Mouse (Mus musculus) forebrain, embryonic 13.5 days (tissue): ENCODE data around the gene Cyp2d10. TPM values are rescaled to one million over a fixed set of nuclear protein-coding genes. Genes with fewer than 3 reads are reported as not detected.
"Not testable (repeated sequence)": the region's sequence is repeated elsewhere in the genome, so short reads cannot be mapped to it uniquely, and the experiment has no call there.

Experiments used
- ATAC-seq: fragments of 200-750 bp; cut with Nextera tagmentation; 2 replicates; pipeline ENCODE4 v1.8.0; 2017
- H3K27ac ChIP-seq: fragments of 300-500 bp; sonication (generic); 2 replicates; pipeline ENCODE4 v1.5.1; 2015; ENCODE audit warnings: inconsistent platforms, mild to moderate bottlenecking, moderate library complexity
- H3K27me3 ChIP-seq: fragments of 300-500 bp; sonication (generic); 2 replicates; pipeline ENCODE4 v1.6.1; 2015; ENCODE audit warnings: mild to moderate bottlenecking, inconsistent platforms
- H3K36me3 ChIP-seq: fragments of 300-500 bp; sonication (generic); 2 replicates; pipeline ENCODE4 v1.6.1; 2015; ENCODE audit warnings: mild to moderate bottlenecking, inconsistent platforms; ENCODE audit not compliant: poor library complexity, severe bottlenecking
- H3K4me1 ChIP-seq: fragments of 300-500 bp; sonication (generic); 2 replicates; pipeline ENCODE4 v1.6.1; 2015; ENCODE audit warnings: inconsistent platforms
- H3K4me2 ChIP-seq: fragments of 300-500 bp; sonication (generic); 2 replicates; pipeline ENCODE4 v1.6.1; 2015; ENCODE audit warnings: inconsistent platforms, mild to moderate bottlenecking, moderate library complexity
- H3K4me3 ChIP-seq: fragments of 300-500 bp; sonication (generic); 2 replicates; pipeline ENCODE4 v1.5.1; 2015; ENCODE audit warnings: mild to moderate bottlenecking, inconsistent platforms
- H3K9ac ChIP-seq: fragments of 300-500 bp; sonication (generic); 2 replicates; pipeline ENCODE4 v1.6.1; 2015; ENCODE audit warnings: mild to moderate bottlenecking, inconsistent platforms
- H3K9me3 ChIP-seq: fragments of 300-500 bp; sonication (generic); replicated peaks from 2 replicates; pipeline ENCODE4 v1.6.1; 2016; ENCODE audit warnings: inconsistent platforms
- WGBS: fragments of 180-500 bp; shearing (Covaris S2); methylation state at CpG from one replicate; pipeline ENCODE4 v1.1.7; 2015; 5-methylcytosine and 5-hydroxymethylcytosine counted together
- polyA plus RNA-seq: library from polyadenylated mRNA; unstranded; fragments of >200 nt; fragmentation: Nextera tagmentation; extraction: Ambion mirVana; gene quantifications from 2 replicates; pipeline ENCODE4 v1.2.1, GENCODE M21; 2015

Cyp2d10 gene
- 0.57 TPM in 1 of 2 replicates, not detected in the other for polyA plus RNA-seq

- no peaks in the 10 kb centered on the region for H3K27me3 ChIP-seq
Observed at GRCm38 (mm10) chr15:82406981-82407380, at the start of gene Cyp2d10. Gene Cyp2d10 (minus strand): TSS chr15:82407195.

GRCm38 (mm10) chr15:82456086-82456790, 49.2 kb upstream of the Cyp2d10 start:
- not testable (repeated sequence) for H3K27ac ChIP-seq, H3K4me3 ChIP-seq, H3K27me3 ChIP-seq, H3K4me1 ChIP-seq, ATAC-seq, H3K9me3 ChIP-seq, H3K4me2 ChIP-seq, H3K36me3 ChIP-seq, H3K9ac ChIP-seq
- WGBS = 91% methylated on average over 6 of the region's 6 CpGs

More at GRCm38 (mm10) chr15:82406981-82407380, at the start of gene Cyp2d10:
- ATAC-seq = no peak
- Histone ChIP-seq H3K9me3 (no peaks in the 10 kb centered on the region), H3K36me3 (no peaks in the 10 kb centered on the region), H3K4me1 (no peaks in the 10 kb centered on the region), H3K27ac (no peak within 1 kb of the TSS), H3K9ac (no peak within 1 kb of the TSS), H3K4me2 (no peak within 1 kb of the TSS), H3K4me3 (no peak within 1 kb of the TSS)
- 93% methylated on average over 6 of the region's 6 CpGs for WGBS

- H3K9me3 ChIP-seq, H3K4me2 ChIP-seq, H3K36me3 ChIP-seq, ATAC-seq, H3K4me3 ChIP-seq, H3K27ac ChIP-seq, H3K4me1 ChIP-seq, H3K27me3 ChIP-seq, H3K9ac ChIP-seq: not testable (repeated sequence)
- 89% methylated on average over 6 of the region's 6 CpGs for WGBS
Observed at GRCm38 (mm10) chr15:82453501-82453900, 46.5 kb upstream of the Cyp2d10 start.

GRCm38 (mm10) chr15:82452133-82452532, 45.1 kb upstream of the Cyp2d10 start:
- not testable (repeated sequence) for H3K9me3 ChIP-seq, H3K27me3 ChIP-seq, H3K4me1 ChIP-seq, ATAC-seq, H3K27ac ChIP-seq, H3K9ac ChIP-seq, H3K4me3 ChIP-seq, H3K4me2 ChIP-seq, H3K36me3 ChIP-seq
- WGBS = 92% methylated on average over 1 of the region's 1 CpGs

- H3K4me2 ChIP-seq, H3K27ac ChIP-seq, H3K4me1 ChIP-seq, H3K27me3 ChIP-seq, H3K9ac ChIP-seq, H3K36me3 ChIP-seq, H3K9me3 ChIP-seq, ATAC-seq, H3K4me3 ChIP-seq: not testable (repeated sequence)
- 79% methylated on average over 2 of the region's 2 CpGs for WGBS
Observed at GRCm38 (mm10) chr15:82450045-82450444, 43.0 kb upstream of the Cyp2d10 start.

GRCm38 (mm10) chr15:82445196-82445595, 38.2 kb upstream of the Cyp2d10 start:
- Histone ChIP-seq H3K9ac (no peak overlapping the region), H3K4me2 (no peak overlapping the region), H3K4me1 (no peaks in the 10 kb centered on the region), H3K27ac (no peak overlapping the region), H3K9me3 (no peaks in the 10 kb centered on the region), H3K27me3 (no peaks in the 10 kb centered on the region), H3K36me3 (no peaks in the 10 kb centered on the region), H3K4me3 (no peak overlapping the region)
- ATAC-seq = no peak
- WGBS = 75% methylated on average over 8 of the region's 8 CpGs

GRCm38 (mm10) chr15:82443658-82444057, 36.7 kb upstream of the Cyp2d10 start:
- WGBS = 92% methylated on average over 3 of the region's 3 CpGs
- H3K36me3 ChIP-seq = no peaks in the 10 kb centered on the region
- H3K27me3 ChIP-seq = no peaks in the 10 kb centered on the region

GRCm38 (mm10) chr15:82437975-82438617, 31.1 kb upstream of the Cyp2d10 start:
- ATAC-seq = no peak
- WGBS = 77% methylated on average over 5 of the region's 5 CpGs

More at GRCm38 (mm10) chr15:82443658-82444057, 36.7 kb upstream of the Cyp2d10 start:
- no peak overlapping the region for H3K4me2 ChIP-seq
- H3K4me3 ChIP-seq = no peak overlapping the region
- no peaks in the 10 kb centered on the region for H3K4me1 ChIP-seq
- no peak overlapping the region for H3K9ac ChIP-seq
- ATAC-seq = no peak
- no peaks in the 10 kb centered on the region for H3K9me3 ChIP-seq
- H3K27ac ChIP-seq = no peak overlapping the region

GRCm38 (mm10) chr15:82435606-82436005, 28.6 kb upstream of the Cyp2d10 start:
- ATAC-seq = no peak
- Histone ChIP-seq H3K4me1 (no peaks in the 10 kb centered on the region), H3K4me2 (no peak overlapping the region), H3K9ac (no peak overlapping the region), H3K9me3 (peaks cover 13% of the 10 kb centered on the region), H3K27me3 (no peaks in the 10 kb centered on the region), H3K36me3 (no peaks in the 10 kb centered on the region), H3K27ac (no peak overlapping the region), H3K4me3 (no peak overlapping the region)
- WGBS = 93% methylated on average over 2 of the region's 2 CpGs

More at GRCm38 (mm10) chr15:82437975-82438617, 31.1 kb upstream of the Cyp2d10 start:
- Histone ChIP-seq H3K27me3 (no peaks in the 10 kb centered on the region), H3K9ac (no peak overlapping the region), H3K27ac (no peak overlapping the region), H3K4me1 (no peaks in the 10 kb centered on the region), H3K36me3 (no peaks in the 10 kb centered on the region), H3K4me2 (no peak overlapping the region), H3K4me3 (no peak overlapping the region), H3K9me3 (peaks cover 7% of the 10 kb centered on the region; the same call in 1 of the 2 replicates)

- H3K4me2 ChIP-seq = no peak overlapping the region
- no peak overlapping the region for H3K27ac ChIP-seq
- peaks cover 13% of the 10 kb centered on the region for H3K9me3 ChIP-seq
- H3K4me3 ChIP-seq = no peak overlapping the region
- ATAC-seq = no peak
- 93% methylated on average over 3 of the region's 3 CpGs for WGBS
- H3K9ac ChIP-seq = no peak overlapping the region
- H3K27me3 ChIP-seq = no peaks in the 10 kb centered on the region
- no peaks in the 10 kb centered on the region for H3K36me3 ChIP-seq
- no peaks in the 10 kb centered on the region for H3K4me1 ChIP-seq
Observed at GRCm38 (mm10) chr15:82435011-82435410, 28.0 kb upstream of the Cyp2d10 start.

GRCm38 (mm10) chr15:82434541-82434940, 27.5 kb upstream of the Cyp2d10 start:
- no peaks in the 10 kb centered on the region for H3K4me1 ChIP-seq
- H3K9me3 ChIP-seq = peaks cover 13% of the 10 kb centered on the region
- H3K9ac ChIP-seq = no peak overlapping the region
- H3K36me3 ChIP-seq = no peaks in the 10 kb centered on the region
- H3K27ac ChIP-seq = no peak overlapping the region
- no peaks in the 10 kb centered on the region for H3K27me3 ChIP-seq
- no peak for ATAC-seq
- WGBS = 93% methylated on average over 3 of the region's 3 CpGs
- no peak overlapping the region for H3K4me2 ChIP-seq
- H3K4me3 ChIP-seq = no peak overlapping the region

- WGBS = 94% methylated on average over 3 of the region's 3 CpGs
- H3K4me3 ChIP-seq = no peak overlapping the region
- no peak for ATAC-seq
- no peak overlapping the region for H3K27ac ChIP-seq
- H3K9me3 ChIP-seq = peaks cover 13% of the 10 kb centered on the region
- H3K9ac ChIP-seq = no peak overlapping the region
- no peaks in the 10 kb centered on the region for H3K4me1 ChIP-seq
- H3K4me2 ChIP-seq = no peak overlapping the region
- H3K27me3 ChIP-seq = no peaks in the 10 kb centered on the region
- H3K36me3 ChIP-seq = no peaks in the 10 kb centered on the region
Observed at GRCm38 (mm10) chr15:82433621-82434020, 26.6 kb upstream of the Cyp2d10 start.
